Mouse (Mus musculus) lung, postnatal 14 days (tissue): ENCODE measurements around the gene Tbxas1.
A peak's percentile ranks its signal among the peaks of the same experiment; 100 is the strongest.

ENCODE experiments used
- DNase-seq: peaks from one replicate; pipeline ENCODE4 v3.0.0; 2021

Tbxas1 gene

GRCm38 (mm10) chr6:38859819-38860218, 15.4 kb upstream of the Tbxas1 start:
- DNase-seq: no peak

- DNase-seq: no peak
Observed at GRCm38 (mm10) chr6:38860301-38860700, 14.9 kb upstream of the Tbxas1 start.

GRCm38 (mm10) chr6:38863595-38863994, 11.6 kb upstream of the Tbxas1 start:
- no peak for DNase-seq

GRCm38 (mm10) chr6:38865805-38866204, 9.4 kb upstream of the Tbxas1 start:
- DNase-seq: no peak

- DNase-seq: no peak
Observed at GRCm38 (mm10) chr6:38866357-38866756, 8.8 kb upstream of the Tbxas1 start.

- no peak for DNase-seq
Observed at GRCm38 (mm10) chr6:38866761-38867160, 8.4 kb upstream of the Tbxas1 start.

GRCm38 (mm10) chr6:38867291-38867690, 7.9 kb upstream of the Tbxas1 start:
- DNase-seq: no peak

GRCm38 (mm10) chr6:38868974-38869373, 6.2 kb upstream of the Tbxas1 start:
- no peak for DNase-seq

- DNase-seq: no peak
Observed at GRCm38 (mm10) chr6:38870070-38870469, 5.1 kb upstream of the Tbxas1 start.

GRCm38 (mm10) chr6:38871051-38871450, 4.2 kb upstream of the Tbxas1 start:
- DNase-seq: peak; percentile 22

GRCm38 (mm10) chr6:38873316-38873715, 1.9 kb upstream of the Tbxas1 start:
- no peak for DNase-seq

- DNase-seq: peak; percentile 76
Observed at GRCm38 (mm10) chr6:38874035-38874434, 1.2 kb upstream of the Tbxas1 start.

GRCm38 (mm10) chr6:38874565-38875257, 493 bp upstream of the Tbxas1 start:
- peak; percentile 18 for DNase-seq

GRCm38 (mm10) chr6:38876071-38876911, 1.1 kb downstream of the Tbxas1 start, which contains the start of gene Hipk2:
Gene Hipk2, minus strand, starts transcription at chr6:38876165.
- DNase-seq: peak; percentile 85

- DNase-seq: no peak
Observed at GRCm38 (mm10) chr6:38877674-38878073, 2.5 kb downstream of the Tbxas1 start.

- DNase-seq: no peak
Observed at GRCm38 (mm10) chr6:38881468-38881867, 6.3 kb downstream of the Tbxas1 start.

GRCm38 (mm10) chr6:38881975-38882374, 6.8 kb downstream of the Tbxas1 start:
- DNase-seq: no peak

- no peak for DNase-seq
Observed at GRCm38 (mm10) chr6:38882728-38883171, 7.5 kb downstream of the Tbxas1 start.

- DNase-seq: no peak
Observed at GRCm38 (mm10) chr6:38884482-38884881, 9.3 kb downstream of the Tbxas1 start.

GRCm38 (mm10) chr6:38885132-38885531, 9.9 kb downstream of the Tbxas1 start:
- no peak for DNase-seq

GRCm38 (mm10) chr6:38887436-38887835, 12.2 kb downstream of the Tbxas1 start:
- DNase-seq: no peak

- no peak for DNase-seq
Observed at GRCm38 (mm10) chr6:38889156-38889555, 14.0 kb downstream of the Tbxas1 start.

- no peak for DNase-seq
Observed at GRCm38 (mm10) chr6:38892017-38892416, 16.8 kb downstream of the Tbxas1 start.

- DNase-seq: no peak
Observed at GRCm38 (mm10) chr6:38893615-38894014, 18.4 kb downstream of the Tbxas1 start.
